ENCODE assay signal across 14 mouse cellular contexts in genomic region chr12:73531889-73532479, GRCm38 (mm10). TPM values are rescaled to one million over a fixed set of nuclear protein-coding genes. Genes with fewer than 3 reads are reported as not detected.
DNase-seq lines count a peak whose midpoint lies in the region; ATAC-seq and TF ChIP-seq lines count a peak whose summit lies in the region.
"Had no signal": no experiment of that assay in that cellular context is flagged by ENCODE, and none has a peak within 500 bp of the region (broad histone marks: within the 10 kb centered on the region; RNA-seq: fewer than 3 reads in every experiment).

No protein-coding gene starts in this region.

- ATAC-seq in heart, embryonic 11.5 days (replicated peaks; ENCODE audit: insufficient number of reproducible peaks, low FRiP score, low TSS enrichment): no peak
- ATAC-seq in neural tube, embryonic 14.5 days (ENCODE audit: low read depth): peak; percentile 49; the same call in 1 of the 2 replicates
- peak; percentile 68; the same call in 1 of the 2 replicates for ATAC-seq in limb, embryonic 14.5 days (ENCODE audit: low FRiP score, low read depth)
- ATAC-seq in hindbrain, embryonic 12.5 days (ENCODE audit: low FRiP score): no peak
- ATAC-seq: hindbrain, embryonic 16.5 days had no signal

- no peak for TF ChIP-seq POLR2A in limb, embryonic 14.5 days (IDR thresholded peaks at IDR 0.05; ENCODE audit: borderline replicate concordance, extremely low read depth, insufficient read depth, insufficient read length)

- no peaks in the 10 kb centered on the region for H3K9me3 ChIP-seq in heart, embryonic 11.5 days (replicated peaks; ENCODE audit: control insufficient read depth, low read length)
- no peaks in the 10 kb centered on the region for H3K9me3 ChIP-seq in neural tube, embryonic 14.5 days (ENCODE audit: control insufficient read depth, low read length)
- no peaks in the 10 kb centered on the region for H3K9me3 ChIP-seq in limb, embryonic 14.5 days (ENCODE audit: control insufficient read depth, low read length)
- no peaks in the 10 kb centered on the region for H3K9me3 ChIP-seq in hindbrain, embryonic 12.5 days (replicated peaks)
- H3K9me3 ChIP-seq: forebrain, embryonic 10.5 days had no signal

- no peak overlapping the region for H3K4me2 ChIP-seq in heart, embryonic 11.5 days
- no peak overlapping the region for H3K4me2 ChIP-seq in neural tube, embryonic 14.5 days (ENCODE audit: low read depth, low read length)
- no peak overlapping the region for H3K4me2 ChIP-seq in limb, embryonic 14.5 days (replicated peaks; ENCODE audit: low read depth, low read length, severe bottlenecking)
- H3K4me2 ChIP-seq in hindbrain, embryonic 12.5 days (replicated peaks): no peak overlapping the region

- no peaks in the 10 kb centered on the region for H3K36me3 ChIP-seq in heart, embryonic 11.5 days (ENCODE audit: control insufficient read depth, insufficient read depth, low read length)
- H3K36me3 ChIP-seq in neural tube, embryonic 14.5 days (ENCODE audit: control insufficient read depth, insufficient read depth, low read length): no peaks in the 10 kb centered on the region
- no peaks in the 10 kb centered on the region for H3K36me3 ChIP-seq in limb, embryonic 14.5 days (ENCODE audit: control insufficient read depth, insufficient read depth, low read length)
- no peaks in the 10 kb centered on the region for H3K36me3 ChIP-seq in hindbrain, embryonic 12.5 days
- H3K36me3 ChIP-seq: forebrain, embryonic 10.5 days had no signal

- H3K27ac ChIP-seq in heart, embryonic 11.5 days (ENCODE audit: low read depth, low read length): no peak overlapping the region
- H3K27ac ChIP-seq in neural tube, embryonic 14.5 days (ENCODE audit: low read depth, low read length): no peak overlapping the region
- no peak overlapping the region for H3K27ac ChIP-seq in limb, embryonic 14.5 days (replicated peaks; ENCODE audit: low read depth, low read length)
- no peak overlapping the region for H3K27ac ChIP-seq in hindbrain, embryonic 12.5 days
- H3K27ac ChIP-seq: forebrain, embryonic 10.5 days; heart, adult 2 months had no signal

- H3K4me1 ChIP-seq in heart, embryonic 11.5 days (ENCODE audit: control insufficient read depth, insufficient read depth, low read length): no peaks in the 10 kb centered on the region
- H3K4me1 ChIP-seq in neural tube, embryonic 14.5 days (ENCODE audit: control insufficient read depth, insufficient read depth, low read length): no peaks in the 10 kb centered on the region
- peaks cover 5% of the 10 kb centered on the region; the same call in 1 of the 2 replicates for H3K4me1 ChIP-seq in limb, embryonic 14.5 days (ENCODE audit: control insufficient read depth, insufficient read depth, low read length)
- 0 out of 2 replicates have a peak, but pooled peaks cover 5% of the 10 kb centered on the region for H3K4me1 ChIP-seq in hindbrain, embryonic 12.5 days

- DNase-seq in heart, adult 11 months: peak; percentile 88
- no peak for DNase-seq in neural tube, embryonic 10.5 days (ENCODE audit: extremely low spot score, low spot score)
- DNase-seq in adipocyte (ENCODE audit: low spot score): peak; percentile 76
- peak; percentile 79 for DNase-seq in limb, embryonic 14.5 days (ENCODE audit: low spot score)
- DNase-seq in thymus, postnatal 25 days: no peak
- DNase-seq: cerebellum, adult 8-10 months; kidney, adult 9 months; spleen, adult 18-20 months had no signal

- H3K9ac ChIP-seq in heart, embryonic 11.5 days (ENCODE audit: low read depth, low read length): no peak overlapping the region
- no peak overlapping the region for H3K9ac ChIP-seq in neural tube, embryonic 14.5 days (replicated peaks; ENCODE audit: low read depth, low read length)
- H3K9ac ChIP-seq in limb, embryonic 14.5 days (ENCODE audit: low read depth, low read length, severe bottlenecking): no peak overlapping the region
- no peak overlapping the region for H3K9ac ChIP-seq in hindbrain, embryonic 12.5 days

- H3K27me3 ChIP-seq in heart, embryonic 11.5 days (ENCODE audit: control insufficient read depth, insufficient read depth, low read length): no peaks in the 10 kb centered on the region
- no peaks in the 10 kb centered on the region for H3K27me3 ChIP-seq in neural tube, embryonic 14.5 days (ENCODE audit: control insufficient read depth, insufficient read depth, low read length)
- H3K27me3 ChIP-seq in limb, embryonic 14.5 days (ENCODE audit: control insufficient read depth, insufficient read depth, low read length): peaks cover 6% of the 10 kb centered on the region; the same call in 1 of the 2 replicates
- no peaks in the 10 kb centered on the region; the same call in 1 of the 2 replicates for H3K27me3 ChIP-seq in hindbrain, embryonic 12.5 days

- 64% methylated on average over 11 of the region's 11 CpGs for WGBS in heart, embryonic 11.5 days (ENCODE audit: insufficient replicate concordance)
- 65% methylated on average over 11 of the region's 11 CpGs for WGBS in neural tube, embryonic 14.5 days
- WGBS in limb, embryonic 14.5 days: 29% methylated on average over 11 of the region's 11 CpGs
- WGBS in hindbrain, embryonic 12.5 days: 69% methylated on average over 11 of the region's 11 CpGs

- H3K4me3 ChIP-seq in heart, embryonic 11.5 days (ENCODE audit: low read depth, low read length): no peak overlapping the region
- no peak overlapping the region for H3K4me3 ChIP-seq in neural tube, embryonic 14.5 days (ENCODE audit: low read depth, low read length)
- no peak overlapping the region for H3K4me3 ChIP-seq in limb, embryonic 14.5 days (replicated peaks; ENCODE audit: low read length)
- no peak overlapping the region for H3K4me3 ChIP-seq in hindbrain, embryonic 12.5 days
- H3K4me3 ChIP-seq: forebrain, embryonic 10.5 days; heart, adult 2 months had no signal

RNA-seq across cellular contexts. Expression of gene Tmem30b, which starts 14.2 kb away (rescaled TPM):
- 0.30 TPM in 2 replicates for polyA plus RNA-seq in heart, embryonic 11.5 days (2014; fragmentation: Nextera tagmentation; extraction: Ambion mirVana)
- 0.11 TPM in 1 of 2 replicates, not detected in the other for polyA plus RNA-seq in neural tube, embryonic 14.5 days (2014; fragmentation: Nextera tagmentation; extraction: Ambion mirVana)
- polyA plus RNA-seq in limb, embryonic 14.5 days (2012; rRNA removed): 13.8 and 19.8 TPM in 2 replicates
- 16.9 and 17.0 TPM in 2 replicates for polyA plus RNA-seq in limb, embryonic 14.5 days (2014; fragmentation: Nextera tagmentation; extraction: Ambion mirVana)
- 5.7 and 7.1 TPM in 2 replicates for polyA plus RNA-seq in hindbrain, embryonic 12.5 days (2016; fragmentation: Nextera tagmentation; extraction: Ambion mirVana)

RNA-seq across cellular contexts. Expression of gene Prkch, which starts 52.6 kb away (rescaled TPM):
- 16.2 and 16.7 TPM in 2 replicates for polyA plus RNA-seq in heart, embryonic 11.5 days (2014; fragmentation: Nextera tagmentation; extraction: Ambion mirVana)
- polyA plus RNA-seq in neural tube, embryonic 14.5 days (2014; fragmentation: Nextera tagmentation; extraction: Ambion mirVana): 8.0 and 10.9 TPM in 2 replicates
- 7.6 and 9.3 TPM in 2 replicates for polyA plus RNA-seq in limb, embryonic 14.5 days (2012; rRNA removed)
- 17.2 and 17.9 TPM in 2 replicates for polyA plus RNA-seq in limb, embryonic 14.5 days (2014; fragmentation: Nextera tagmentation; extraction: Ambion mirVana)
- polyA plus RNA-seq in hindbrain, embryonic 12.5 days (2016; fragmentation: Nextera tagmentation; extraction: Ambion mirVana): 11.0 TPM in 2 replicates

Comparison
In these comparisons a context has a peak if more than half of its experiments do, and no peak if none do; other contexts are left out.
1. DNase-seq: peak in heart, adult 11 months (single experiment), adipocyte (single experiment) and limb, embryonic 14.5 days (single experiment); none in neural tube, embryonic 10.5 days (single experiment) and thymus, postnatal 25 days (single experiment).
2. ATAC-seq: peak in neural tube, embryonic 14.5 days (single experiment) and limb, embryonic 14.5 days (single experiment); none in heart, embryonic 11.5 days (single experiment) and hindbrain, embryonic 12.5 days (single experiment).